Mouse (Mus musculus) hindbrain, embryonic 14.5 days (tissue): ENCODE measurements around the gene Ccdc162. TPM values are rescaled to one million over a fixed set of nuclear protein-coding genes. Genes with fewer than 3 reads are reported as not detected.

Source experiments
- ATAC-seq: fragments of 200-750 bp; cut with Nextera tagmentation; 2 replicates; pipeline ENCODE4 v1.8.0; 2017; ENCODE audit warnings: moderate number of reproducible peaks, mild to moderate bottlenecking, moderate TSS enrichment, moderate library complexity; ENCODE audit not compliant: low FRiP score
- DNase-seq: peaks from one replicate; pipeline ENCODE4 v3.0.0-alpha.2; 2015; ENCODE audit warnings: low spot score
- H3K27ac ChIP-seq: fragments of 300-500 bp; sonication (generic); 2 replicates; pipeline ENCODE4 v1.5.1; 2014; ENCODE audit warnings: mild to moderate bottlenecking, moderate library complexity
- H3K27me3 ChIP-seq: fragments of 300-500 bp; sonication (generic); 2 replicates; pipeline ENCODE4 v1.6.1; 2014; ENCODE audit warnings: mild to moderate bottlenecking, low read length, mixed read lengths; ENCODE audit not compliant: control insufficient read depth, insufficient read depth
- H3K36me3 ChIP-seq: fragments of 300-500 bp; sonication (generic); replicated peaks from 2 replicates; pipeline ENCODE4 v1.6.1; 2014; ENCODE audit not compliant: control insufficient read depth, insufficient read depth
- H3K4me1 ChIP-seq: fragments of 300-500 bp; sonication (generic); replicated peaks from 2 replicates; pipeline ENCODE4 v1.6.1; 2014; ENCODE audit warnings: antibody characterized with exemption, low read length, mixed read lengths; ENCODE audit not compliant: control insufficient read depth, insufficient read depth
- H3K4me2 ChIP-seq: fragments of 300-500 bp; sonication (generic); replicated peaks from 2 replicates; pipeline ENCODE4 v1.6.1; 2014; ENCODE audit warnings: mild to moderate bottlenecking, moderate library complexity
- H3K4me3 ChIP-seq: fragments of 300-500 bp; sonication (generic); replicated peaks from 2 replicates; pipeline ENCODE4 v1.5.1; 2014; ENCODE audit warnings: mild to moderate bottlenecking, low read length
- H3K9ac ChIP-seq: fragments of 300-500 bp; sonication (generic); 2 replicates; pipeline ENCODE4 v1.6.1; 2014
- H3K9me3 ChIP-seq: fragments of 300-500 bp; sonication (generic); 2 replicates; pipeline ENCODE4 v1.6.1; 2016; ENCODE audit warnings: low read length; ENCODE audit not compliant: control insufficient read depth
- WGBS: fragments of 180-500 bp; shearing (Covaris S2); extraction: QIAGEN DNeasy Blood & Tissue Kit; methylation state at CpG from one replicate; pipeline ENCODE4 v1.1.7; 2014; 5-methylcytosine and 5-hydroxymethylcytosine counted together
- polyA plus RNA-seq: library from polyadenylated mRNA; unstranded; fragments of >200 nt; fragmentation: Nextera tagmentation; extraction: Ambion mirVana; gene quantifications from 2 replicates; pipeline ENCODE4 v1.2.1, GENCODE M21; 2014

Ccdc162 gene
- polyA plus RNA-seq, 1 experiment from 2014 or later, result 2.7 TPM

GRCm38 (mm10) chr10:41744006-41744405, 27.6 kb upstream of the Ccdc162 start:
- no peaks in the 10 kb centered on the region for H3K9me3 ChIP-seq
- no peak overlapping the region for H3K9ac ChIP-seq

GRCm38 (mm10) chr10:41740221-41740620, 23.8 kb upstream of the Ccdc162 start:
- Histone ChIP-seq H3K4me1 (no peaks in the 10 kb centered on the region), H3K9ac (no peak overlapping the region), H3K4me3 (no peak overlapping the region), H3K27ac (no peak overlapping the region), H3K36me3 (peaks cover 5% of the 10 kb centered on the region), H3K27me3 (no peaks in the 10 kb centered on the region), H3K4me2 (no peak overlapping the region), H3K9me3 (no peaks in the 10 kb centered on the region)
- WGBS, result 74% methylated on average over 2 of the region's 2 CpGs
- no peak for DNase-seq
- no peak for ATAC-seq

More at GRCm38 (mm10) chr10:41744006-41744405, 27.6 kb upstream of the Ccdc162 start:
- H3K27ac ChIP-seq, result no peak overlapping the region
- no peak for DNase-seq
- H3K4me2 ChIP-seq, result no peak overlapping the region
- H3K4me1 ChIP-seq, result no peaks in the 10 kb centered on the region
- H3K4me3 ChIP-seq, result no peak overlapping the region
- ATAC-seq, result no peak
- no peaks in the 10 kb centered on the region; the same call in 1 of the 2 replicates for H3K36me3 ChIP-seq
- no peaks in the 10 kb centered on the region for H3K27me3 ChIP-seq
- 83% methylated on average over 4 of the region's 4 CpGs for WGBS

GRCm38 (mm10) chr10:41737245-41737644, 20.8 kb upstream of the Ccdc162 start:
- DNase-seq, result no peak
- 95% methylated on average over 16 of the region's 16 CpGs for WGBS
- H3K27me3 ChIP-seq, result no peaks in the 10 kb centered on the region
- H3K4me1 ChIP-seq, result no peaks in the 10 kb centered on the region
- H3K9me3 ChIP-seq, result no peaks in the 10 kb centered on the region
- H3K36me3 ChIP-seq, result peaks cover 5% of the 10 kb centered on the region; the same call in 1 of the 2 replicates
- H3K27ac ChIP-seq, result no peak overlapping the region
- no peak for ATAC-seq
- no peak overlapping the region for H3K4me2 ChIP-seq
- H3K9ac ChIP-seq, result no peak overlapping the region
- H3K4me3 ChIP-seq, result no peak overlapping the region

- no peak for DNase-seq
- ATAC-seq, result no peak
- Histone ChIP-seq H3K36me3 (peaks cover 5% of the 10 kb centered on the region; the same call in 1 of the 2 replicates), H3K9me3 (no peaks in the 10 kb centered on the region), H3K27me3 (no peaks in the 10 kb centered on the region), H3K4me2 (no peak overlapping the region), H3K4me1 (no peaks in the 10 kb centered on the region), H3K4me3 (no peak overlapping the region), H3K27ac (no peak overlapping the region), H3K9ac (no peak overlapping the region)
- WGBS, result 72% methylated on average over 6 of the region's 6 CpGs
Measured at GRCm38 (mm10) chr10:41735398-41735797, 19.0 kb upstream of the Ccdc162 start.

GRCm38 (mm10) chr10:41733214-41733613, 16.8 kb upstream of the Ccdc162 start:
- no peak overlapping the region for H3K9ac ChIP-seq
- H3K27ac ChIP-seq, result no peak overlapping the region
- WGBS, result 98% methylated on average over 3 of the region's 3 CpGs
- ATAC-seq (no peak), DNase-seq (no peak)
- H3K4me3 ChIP-seq, result no peak overlapping the region
- no peak overlapping the region for H3K4me2 ChIP-seq
- no peaks in the 10 kb centered on the region for H3K9me3 ChIP-seq
- no peaks in the 10 kb centered on the region for H3K27me3 ChIP-seq
- no peaks in the 10 kb centered on the region for H3K4me1 ChIP-seq
- H3K36me3 ChIP-seq, result peaks cover 7% of the 10 kb centered on the region

GRCm38 (mm10) chr10:41731932-41732331, 15.5 kb upstream of the Ccdc162 start:
- Histone ChIP-seq H3K27ac (no peak overlapping the region), H3K4me1 (no peaks in the 10 kb centered on the region), H3K36me3 (peaks cover 4% of the 10 kb centered on the region), H3K9me3 (no peaks in the 10 kb centered on the region), H3K4me3 (no peak overlapping the region), H3K9ac (no peak overlapping the region), H3K27me3 (no peaks in the 10 kb centered on the region), H3K4me2 (no peak overlapping the region)
- DNase-seq, result no peak
- no peak for ATAC-seq
- 92% methylated on average over 4 of the region's 4 CpGs for WGBS

- ATAC-seq, result no peak
- Histone ChIP-seq H3K9ac (no peak overlapping the region), H3K4me1 (no peaks in the 10 kb centered on the region), H3K9me3 (no peaks in the 10 kb centered on the region), H3K4me2 (no peak overlapping the region), H3K27me3 (no peaks in the 10 kb centered on the region), H3K4me3 (no peak overlapping the region), H3K36me3 (peaks cover 4% of the 10 kb centered on the region), H3K27ac (no peak overlapping the region)
- DNase-seq, result no peak
- WGBS, result 95% methylated on average over 10 of the region's 10 CpGs
Measured at GRCm38 (mm10) chr10:41730746-41731145, 14.3 kb upstream of the Ccdc162 start.

- no peaks in the 10 kb centered on the region for H3K27me3 ChIP-seq
- peaks cover 4% of the 10 kb centered on the region for H3K36me3 ChIP-seq
- H3K4me1 ChIP-seq, result no peaks in the 10 kb centered on the region
- H3K4me3 ChIP-seq, result no peak overlapping the region
- DNase-seq (no peak), ATAC-seq (no peak)
- no peaks in the 10 kb centered on the region for H3K9me3 ChIP-seq
- no peak overlapping the region for H3K4me2 ChIP-seq
- no peak overlapping the region for H3K9ac ChIP-seq
- WGBS, result 79% methylated on average over 9 of the region's 9 CpGs
- H3K27ac ChIP-seq, result no peak overlapping the region
Measured at GRCm38 (mm10) chr10:41726215-41726614, 9.8 kb upstream of the Ccdc162 start.

GRCm38 (mm10) chr10:41719587-41719986, 3.2 kb upstream of the Ccdc162 start:
- Histone ChIP-seq H3K4me3 (no peak overlapping the region), H3K4me1 (0 out of 2 replicates have a peak, but pooled peaks cover 7% of the 10 kb centered on the region), H3K9ac (no peak overlapping the region), H3K27me3 (no peaks in the 10 kb centered on the region), H3K27ac (no peak overlapping the region), H3K9me3 (no peaks in the 10 kb centered on the region), H3K4me2 (no peak overlapping the region), H3K36me3 (no peaks in the 10 kb centered on the region)
- WGBS, result 44% methylated on average over 9 of the region's 9 CpGs
- no peak for DNase-seq
- ATAC-seq, result no peak

- no peak for DNase-seq
- 0 out of 2 replicates have a peak, but pooled peaks cover 7% of the 10 kb centered on the region for H3K4me1 ChIP-seq
- H3K36me3 ChIP-seq, result no peaks in the 10 kb centered on the region
- peak overlapping the region; percentile 26 for H3K4me2 ChIP-seq
- no peaks in the 10 kb centered on the region for H3K27me3 ChIP-seq
- peak overlapping the region; percentile 51 for H3K27ac ChIP-seq
- H3K4me3 ChIP-seq, result 0 out of 2 replicates have a peak overlapping the region, but pooled peaks have one; percentile 6
- ATAC-seq, result no peak
- H3K9ac ChIP-seq, result no peak overlapping the region
- 64% methylated on average over 14 of the region's 14 CpGs for WGBS
- H3K9me3 ChIP-seq, result no peaks in the 10 kb centered on the region
Measured at GRCm38 (mm10) chr10:41715557-41715956, 877 bp downstream of the Ccdc162 start.
